Mouse (Mus musculus) small intestine, adult 2 months (tissue): ENCODE data around the gene Rbp7.

Source experiments
- CTCF ChIP-seq: fragments of 200-500 bp; IDR thresholded peaks from 2 replicates; pipeline ENCODE4 v1.5.1; 2012; ENCODE audit warnings: low read depth, mild to moderate bottlenecking, control low read depth, inconsistent platforms, low read length, moderate library complexity, mixed read lengths; ENCODE audit not compliant: insufficient replicate concordance, insufficient read length; ENCODE audit errors: extremely low read depth
- POLR2A ChIP-seq: fragments of 200-500 bp; IDR thresholded peaks from 2 replicates; pipeline ENCODE4 v1.6.1; 2012; ENCODE audit warnings: low read depth, mild to moderate bottlenecking, control low read depth, inconsistent platforms, low read length, moderate library complexity

DNA sequence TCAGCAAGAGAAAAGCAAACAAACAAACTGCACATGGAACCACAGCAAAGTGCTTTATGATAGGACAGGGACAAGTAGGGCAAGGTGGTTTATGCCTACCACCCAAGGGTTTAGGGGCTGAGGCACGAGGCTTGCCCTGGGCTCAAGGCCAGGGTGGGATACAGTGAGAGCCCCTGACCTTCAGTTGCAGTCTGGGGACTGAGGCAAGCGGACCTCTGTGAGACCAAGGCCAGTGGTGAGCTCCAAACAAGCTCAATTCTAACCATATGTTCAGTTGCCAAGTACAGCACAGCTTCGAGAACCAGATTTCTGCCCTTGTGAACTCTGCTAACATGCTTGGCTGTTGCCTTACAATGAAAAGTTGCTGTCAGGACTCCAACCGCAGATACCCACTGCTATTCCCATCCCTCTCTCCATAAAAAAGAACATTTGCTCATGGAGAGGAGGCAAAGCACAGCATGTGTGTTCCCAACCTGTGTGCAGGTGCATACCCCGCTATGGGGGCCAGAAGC, 36.9 kb downstream of the Rbp7 start:
- TF ChIP-seq CTCF = no peak
- TF ChIP-seq POLR2A = no peak
